Mouse (Mus musculus) CD4-positive, CD25-positive, alpha-beta regulatory T cell, adult 2 months (primary cell): ENCODE measurements at regions not wholly inside any gene's neighbourhood (a gene's known extent, or its start where the extent isn't known, plus 50 kb on each side); places are given as distances from the start of the nearest gene placed in this dataset.

Source experiments
- DNase-seq: peaks from one replicate; pipeline ENCODE4 v3.0.0-alpha.2; 2012; ENCODE audit warnings: low read depth, low spot score

DNA sequence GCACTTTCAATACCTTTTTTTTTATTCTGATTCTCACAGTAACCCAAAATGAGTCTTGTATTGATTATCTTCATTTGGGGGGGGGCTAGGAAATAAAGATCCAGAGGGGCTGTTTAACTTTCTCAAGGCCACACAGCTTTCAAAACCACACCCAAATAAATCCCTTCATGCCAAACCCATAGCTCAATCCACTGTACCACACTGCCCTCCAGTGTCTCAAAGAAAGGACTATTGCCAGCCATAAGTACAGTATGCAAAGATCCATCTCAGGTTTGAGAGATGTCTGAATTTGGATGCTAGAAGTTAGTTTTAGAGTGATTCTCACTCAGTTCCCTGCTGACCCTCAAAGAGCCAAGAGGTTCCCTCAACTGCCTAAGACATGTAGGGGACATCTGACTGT lies 120.1 kb upstream of the Gm26657 start:
- DNase-seq, result peak; percentile 21

- peak; percentile 18 for DNase-seq
Observed at GRCm38 (mm10) chr4:56619054-56619453, 120.8 kb upstream of the Gm26657 start.

GRCm38 (mm10) chr4:56618433-56618832 lies 121.4 kb upstream of the Gm26657 start:
- no peak for DNase-seq

GRCm38 (mm10) chr4:56617661-56618360 lies 122.1 kb upstream of the Gm26657 start:
- DNase-seq, result no peak

DNA sequence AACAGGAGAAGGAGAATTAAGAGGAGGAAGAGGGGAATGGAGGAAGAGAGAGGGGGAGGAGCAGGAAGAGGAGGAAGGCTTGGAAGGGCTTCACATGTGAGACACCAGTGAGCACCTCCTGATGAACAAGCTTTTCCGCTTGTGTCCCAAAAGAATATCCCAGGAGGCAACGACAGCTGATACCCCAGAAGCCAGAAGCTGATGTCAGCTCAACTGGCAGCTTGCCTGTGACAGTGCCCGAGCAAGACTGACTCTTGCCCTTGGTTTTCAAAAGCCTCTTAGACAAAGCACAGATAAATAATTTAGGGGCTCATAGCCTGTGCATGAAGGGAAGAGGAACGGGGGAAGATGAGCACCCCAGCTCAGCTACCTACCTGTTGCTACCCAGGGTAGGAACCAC lies 127.5 kb upstream of the Gm26657 start:
- no peak for DNase-seq

DNA sequence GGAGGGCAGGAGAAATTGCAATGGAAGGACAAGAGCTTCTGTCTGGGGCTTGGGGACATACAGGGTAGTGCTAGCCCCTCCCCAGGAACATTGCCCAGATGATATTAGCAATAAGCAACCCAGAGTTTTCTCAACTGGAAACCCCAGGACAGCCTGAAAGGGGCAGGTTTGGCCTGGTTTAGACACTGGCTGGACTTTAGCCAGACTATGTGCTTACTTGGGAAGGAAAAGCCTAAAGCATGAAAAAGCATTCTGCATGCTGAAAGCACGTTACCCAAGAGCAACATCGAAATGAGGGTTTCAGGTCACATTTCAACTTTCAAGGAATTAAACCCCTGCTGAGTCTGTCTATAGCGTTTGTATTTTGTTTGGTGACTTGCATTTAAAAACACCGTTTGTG lies 128.1 kb upstream of the Gm26657 start:
- DNase-seq, result no peak

GRCm38 (mm10) chr4:56610273-56610672 lies 129.6 kb upstream of the Gm26657 start:
- no peak for DNase-seq

DNA sequence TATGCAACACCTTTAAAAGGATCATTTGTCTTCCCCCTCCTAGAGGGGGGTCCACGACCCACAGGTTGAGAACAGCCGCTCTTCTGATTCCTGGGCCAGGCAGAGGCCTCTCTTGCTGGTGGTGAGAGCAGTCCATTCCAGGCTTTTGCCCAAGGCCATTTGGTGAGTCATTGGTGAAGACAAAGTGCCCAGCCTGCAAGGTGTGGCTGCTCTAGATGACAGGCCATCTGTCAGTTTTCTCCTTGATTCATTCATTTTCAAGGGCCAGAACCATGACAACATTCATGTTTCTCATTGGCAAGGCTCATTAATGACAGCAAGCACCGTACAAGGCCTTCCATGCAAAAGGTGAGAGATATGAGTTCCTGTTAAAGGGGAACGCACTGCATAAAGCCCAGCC lies 131.2 kb upstream of the Gm26657 start:
- no peak for DNase-seq

DNA sequence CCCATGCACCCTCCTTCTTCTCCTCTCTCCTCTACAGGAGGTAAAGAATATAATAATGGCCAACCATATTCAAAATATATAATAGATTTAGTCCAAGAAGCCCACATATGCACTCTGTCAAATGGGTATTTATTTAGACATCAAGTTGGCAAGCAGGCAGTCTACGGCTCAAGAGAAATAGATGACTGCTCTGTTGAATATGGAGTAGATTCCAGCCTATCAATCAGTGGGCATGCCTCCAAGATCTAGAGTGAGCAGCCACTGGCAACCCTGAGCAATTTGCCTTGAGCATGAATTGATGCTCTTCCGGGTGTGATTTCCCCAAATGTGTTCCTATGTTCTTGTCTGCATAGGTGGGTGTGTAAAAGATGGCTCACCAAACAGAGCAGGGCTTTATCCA lies 141.5 kb upstream of the Gm26657 start:
- no peak for DNase-seq

GRCm38 (mm10) chr4:56597931-56598330 lies 141.9 kb upstream of the Gm26657 start:
- DNase-seq, result no peak

- DNase-seq, result no peak
Observed at GRCm38 (mm10) chr4:56582405-56582804, 157.5 kb upstream of the Gm26657 start.

DNA sequence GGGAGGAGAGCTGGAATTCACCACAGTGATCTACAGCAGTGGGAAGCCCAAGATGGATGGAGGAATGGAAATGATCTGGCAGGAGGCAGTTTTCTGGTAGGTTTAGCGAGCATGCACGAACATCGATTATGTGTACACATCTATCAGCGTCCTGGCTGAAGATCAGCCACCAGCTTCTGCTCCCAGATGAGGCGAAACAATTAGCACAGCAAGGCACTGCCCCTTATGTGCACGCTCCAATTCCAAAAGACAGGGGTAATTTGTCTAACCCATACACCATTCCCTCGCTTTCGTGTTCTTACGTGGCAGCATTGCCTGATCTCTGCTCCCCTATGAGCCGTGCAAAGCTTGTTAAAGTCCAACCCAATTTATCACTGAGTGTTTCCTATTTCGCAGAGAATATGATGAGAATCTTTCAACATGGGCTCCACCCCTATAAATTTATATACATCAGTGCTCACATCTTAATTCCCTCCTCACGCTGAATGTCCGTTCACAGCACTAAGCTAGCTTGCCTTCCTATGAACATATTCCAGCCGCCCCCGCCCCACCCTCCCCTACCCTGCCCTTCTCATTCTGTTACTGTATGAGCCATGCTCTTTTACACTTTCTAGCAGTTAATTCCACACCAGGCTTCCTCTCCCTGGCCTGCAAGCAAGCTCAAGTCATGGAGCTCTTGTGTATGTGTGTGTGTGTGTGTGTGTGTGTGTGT lies 162.9 kb upstream of the Gm26657 start:
- no peak for DNase-seq

DNA sequence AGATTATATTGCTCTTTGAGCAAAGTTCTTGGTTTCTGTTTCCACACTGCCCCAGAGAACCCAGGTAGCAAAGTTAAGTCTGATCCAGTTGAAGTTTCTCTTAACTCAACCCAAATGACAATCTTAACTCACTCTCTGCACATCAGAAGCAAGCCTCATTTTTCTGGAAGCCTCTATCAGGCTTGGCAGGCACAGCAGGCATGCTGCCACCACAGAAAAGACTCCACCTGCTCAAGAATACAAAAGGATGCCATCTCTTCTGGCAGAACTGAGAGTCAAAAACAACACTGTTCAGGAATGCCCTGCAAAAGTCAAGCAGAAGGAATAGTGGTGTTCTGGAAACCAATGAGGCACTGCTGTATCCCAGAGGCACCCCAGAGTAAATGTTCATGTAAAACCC lies 187.7 kb upstream of the Gm26657 start:
- no peak for DNase-seq

DNA sequence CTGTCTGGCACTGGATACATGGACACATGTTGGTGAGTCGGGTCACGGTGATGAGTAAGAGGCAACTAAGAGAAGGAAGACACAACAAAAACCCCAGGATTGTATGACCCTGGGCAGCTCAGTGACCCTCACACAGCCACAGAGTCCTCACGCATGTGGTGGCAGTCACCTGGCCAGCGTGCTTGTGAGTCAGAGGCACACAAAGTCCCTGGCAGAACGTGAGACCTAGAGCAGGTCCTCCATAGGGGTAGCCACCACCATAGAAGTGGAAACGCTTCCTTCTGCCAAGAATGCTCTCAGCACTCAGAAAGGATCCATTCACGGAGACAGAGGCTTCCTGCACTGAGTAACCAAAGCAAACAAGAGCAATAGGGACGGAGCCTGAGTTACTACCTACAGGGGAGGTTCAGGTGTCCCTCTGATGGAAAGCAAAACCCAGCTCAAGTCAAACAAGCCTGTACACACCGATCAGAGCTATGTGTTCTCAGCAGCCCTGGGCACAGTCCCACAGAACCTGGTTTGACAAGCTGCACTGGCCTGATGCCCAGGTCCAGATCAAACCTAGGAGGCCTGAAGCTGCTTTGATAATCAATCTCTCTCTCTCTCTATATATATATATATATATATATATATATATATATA lies 206.4 kb upstream of the Gm26657 start:
- no peak for DNase-seq

- DNase-seq, result no peak
Observed at GRCm38 (mm10) chr4:56532921-56533320, 206.9 kb upstream of the Gm26657 start.

GRCm38 (mm10) chr4:56528571-56528970 lies 211.3 kb upstream of the Gm26657 start:
- no peak for DNase-seq

DNA sequence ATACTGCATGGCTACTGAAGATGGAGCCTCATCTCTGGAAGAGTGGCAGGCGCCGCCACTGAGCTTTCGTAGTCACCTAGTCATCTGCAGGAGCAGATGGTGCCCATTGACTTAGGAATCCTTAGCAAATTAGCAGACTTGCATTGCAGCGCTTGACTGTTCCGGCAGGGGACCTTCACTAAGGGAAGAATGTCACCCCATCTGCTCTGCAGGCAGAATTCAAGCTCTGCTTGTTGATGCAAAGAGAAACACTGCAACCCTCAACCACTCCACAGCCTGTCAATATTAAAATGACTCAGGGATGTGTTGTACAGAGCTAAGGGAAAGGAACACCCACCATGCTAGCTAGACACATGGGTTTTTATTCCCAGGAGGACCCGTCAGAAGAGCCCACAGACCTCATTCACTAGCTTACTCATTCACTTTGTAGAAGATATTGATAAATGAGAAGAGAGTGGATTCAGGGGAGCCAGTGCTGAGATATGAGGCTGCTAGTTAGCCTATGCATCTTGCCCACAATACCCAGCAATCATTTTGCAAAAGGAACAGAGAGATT lies 215.4 kb upstream of the Gm26657 start:
- DNase-seq, result no peak

DNA sequence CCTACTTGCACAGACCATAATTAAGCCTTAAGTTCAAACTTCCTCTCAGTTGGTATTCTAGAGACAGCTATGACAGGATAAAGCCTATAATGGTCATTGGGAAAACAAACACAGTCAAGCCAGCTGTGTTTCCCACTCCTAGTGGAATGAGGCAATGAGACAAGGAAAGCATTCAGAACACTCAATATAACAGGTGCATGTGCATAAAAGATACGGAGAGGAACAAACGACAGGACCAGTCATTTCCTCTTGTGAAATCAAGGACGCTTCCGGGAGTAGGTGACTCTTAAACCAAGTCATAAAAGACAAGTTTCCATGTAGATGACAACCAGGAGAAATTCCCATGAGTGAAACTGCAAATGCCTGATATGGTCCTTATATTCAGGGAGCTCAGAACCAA lies 232.1 kb upstream of the Gm26657 start:
- no peak for DNase-seq

DNA sequence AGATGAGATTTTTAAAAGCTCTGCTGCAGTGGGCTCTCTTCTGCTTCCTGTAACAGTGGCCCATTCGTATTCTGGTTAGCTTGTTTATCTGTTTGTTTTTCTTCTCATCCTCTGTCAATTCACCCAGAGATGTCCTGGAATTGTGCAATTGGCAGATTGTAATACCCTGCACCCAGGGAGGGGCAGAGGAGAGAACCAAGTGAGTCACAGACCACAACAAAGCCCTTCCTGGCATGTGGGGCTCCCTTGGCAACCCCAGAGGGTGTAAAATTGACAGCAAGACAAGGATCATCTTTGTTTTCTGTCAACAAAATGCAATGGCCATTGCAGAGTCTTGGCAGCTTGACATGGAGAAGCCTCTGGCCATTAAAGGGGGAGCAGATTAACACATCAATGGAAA lies 233.1 kb upstream of the Gm26657 start:
- no peak for DNase-seq

DNA sequence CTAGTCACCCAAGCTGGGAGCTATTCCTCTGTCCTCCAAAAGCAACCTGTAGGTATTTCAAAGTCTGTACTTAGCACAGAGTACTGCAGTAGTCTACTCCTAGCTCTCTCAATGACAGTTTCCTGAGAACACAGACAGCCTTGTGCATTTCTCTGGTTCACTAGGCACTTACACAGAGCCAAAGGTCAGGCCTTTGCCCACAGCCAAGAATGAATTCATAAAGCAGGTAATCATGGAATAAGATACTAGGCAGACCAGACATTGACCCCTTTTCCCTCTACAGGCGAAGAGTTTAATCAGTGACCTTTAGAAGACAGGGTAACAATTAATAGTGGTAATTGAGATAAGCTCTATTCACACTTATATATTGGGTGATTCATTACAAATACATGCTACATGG lies 233.8 kb upstream of the Gm26657 start:
- DNase-seq, result no peak

DNA sequence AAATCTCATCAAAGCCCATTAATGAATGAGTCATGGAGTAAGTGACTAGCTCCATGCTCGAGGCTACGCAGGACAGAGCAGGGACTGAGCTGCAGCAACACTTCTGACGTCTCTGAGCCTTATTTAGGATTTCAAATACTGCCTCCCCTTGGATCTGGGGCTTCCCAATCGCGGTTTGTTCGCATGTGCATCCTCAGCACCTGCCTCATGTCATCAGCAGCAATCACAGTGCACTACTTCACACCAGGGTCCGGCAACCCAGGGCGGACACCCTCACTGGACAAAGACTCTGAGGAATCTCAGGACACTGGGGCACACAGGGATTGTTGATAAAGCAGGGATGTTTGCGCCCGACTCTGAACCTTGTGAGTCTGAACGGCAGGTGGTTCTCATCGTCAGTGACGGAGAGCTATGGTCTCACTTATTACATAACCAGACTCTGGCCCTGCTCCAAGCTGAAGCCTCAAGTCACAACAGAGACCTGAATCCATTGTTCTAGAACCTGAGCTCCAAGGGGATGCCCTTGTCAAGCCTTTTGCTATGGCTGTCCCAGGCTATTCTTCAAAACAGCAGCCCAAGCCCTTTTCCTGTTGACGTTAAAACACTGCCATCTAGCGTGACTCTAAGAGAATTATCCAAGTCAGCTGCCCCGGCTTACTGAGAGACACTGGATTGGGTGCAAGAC lies 247.2 kb upstream of the Gm26657 start:
- peak; percentile 15 for DNase-seq

DNA sequence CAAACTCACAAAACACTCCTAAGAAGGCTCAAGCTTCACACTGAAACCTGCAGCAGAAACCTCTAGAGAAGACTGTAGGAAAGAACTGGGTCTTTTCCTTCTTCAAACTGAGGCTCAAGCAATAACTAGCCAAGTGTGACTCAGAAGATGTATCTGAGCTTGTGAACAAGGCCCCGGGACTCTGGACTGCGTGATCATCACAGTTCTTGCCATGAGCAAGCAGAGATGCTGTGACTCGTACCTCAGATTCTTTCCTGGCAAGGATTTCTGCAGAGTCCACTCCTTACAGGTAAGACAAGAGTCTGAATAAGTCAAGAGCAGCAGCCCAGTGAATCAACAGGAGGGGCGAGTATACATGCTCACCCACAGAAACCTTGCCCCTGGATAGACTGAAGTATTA lies 250.5 kb upstream of the Gm26657 start:
- no peak for DNase-seq
